Mouse (Mus musculus): ENCODE results near the gene Baiap2. TPM values are rescaled to one million over a fixed set of nuclear protein-coding genes. Genes with fewer than 3 reads are reported as not detected.

Baiap2 gene
- total and polyA plus RNA-seq, 3 experiments = 3.4 to 6.7 (median 6.1) TPM

DNA sequence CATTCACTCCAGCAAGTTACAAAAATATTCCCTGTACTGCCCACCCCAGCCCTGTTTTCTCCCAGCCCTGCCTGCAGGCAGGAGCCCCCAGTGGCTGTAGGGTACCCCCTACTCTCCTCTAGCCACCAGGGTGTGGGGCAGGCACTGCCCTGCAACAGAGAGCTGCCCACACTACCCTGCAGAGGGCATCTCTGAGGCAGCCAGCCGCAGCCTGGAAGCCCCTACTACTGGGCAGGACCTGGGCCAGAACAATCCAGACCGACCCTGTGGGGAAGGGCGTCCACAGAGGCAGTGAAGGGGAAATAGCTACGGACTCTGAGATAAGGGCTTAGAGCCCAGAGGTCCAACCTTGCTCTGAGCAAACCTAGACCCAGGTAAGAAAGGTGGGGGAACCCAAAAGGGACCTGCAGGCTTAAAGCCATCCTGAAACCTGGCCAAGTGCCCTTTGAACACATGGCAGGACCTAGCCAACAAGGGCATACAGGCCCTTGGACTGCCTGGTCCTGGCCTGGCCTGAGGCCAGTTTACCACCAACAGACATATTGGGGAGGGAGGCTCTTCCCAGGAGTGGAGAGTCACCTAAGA is 65.0 kb downstream of the Baiap2 start:
- Histone ChIP-seq H3K27me3 (replicated peaks) (peaks cover 35% of the 10 kb centered on the region), H3K4me1 (ENCODE audit: control insufficient read depth in 1 of 2, insufficient read depth in 2 of 2) (peaks cover under 1 to 4% of the 10 kb centered on the region in 2 experiments; a peak in 3 of 4 replicates), H3K4me3 (replicated peaks in 1 of 3; ENCODE audit: low read depth in 2 of 3, low read length in 2 of 3, poor library complexity in 1 of 3) (no peak overlapping the region), H3K36me3 (replicated peaks in 1 of 2; ENCODE audit: control insufficient read depth in 1 of 2, insufficient read depth in 1 of 2, low read length in 1 of 2) (peaks cover 0 to 2% of the 10 kb centered on the region in 2 experiments), H3K4me2 (ENCODE audit: insufficient read depth, low read depth, poor library complexity, severe bottlenecking) (no peak overlapping the region), H3K9me3 (replicated peaks; ENCODE audit: low read length) (peaks cover 10% of the 10 kb centered on the region), H3K27ac (ENCODE audit: insufficient read depth, low read depth) (no peak overlapping the region), H3K9ac (ENCODE audit: insufficient read depth, low read depth) (no peak overlapping the region), H3K79me2 (replicated peaks; ENCODE audit: control insufficient read depth, extremely low read depth, insufficient read depth, poor library complexity, severe bottlenecking) (no peaks in the 10 kb centered on the region)
- dilution Hi-C loops (cut with MboI; ENCODE audit: extremely low pct_ligation_motif_present, extremely low pct_unique_long_range_greater_than_20kb, low sequenced_read_pairs) = no loop called here
- in situ Hi-C loops (cut with MboI; ENCODE audit: low pct_ligation_motif_present, low pct_unique_long_range_greater_than_20kb, low sequenced_read_pairs) = no loop called here
- TF ChIP-seq MYC (IDR thresholded peaks at IDR 0.05; ENCODE audit: low read depth, low read length) (no peak), GABPA (IDR thresholded peaks at IDR 0.05; ENCODE audit: insufficient replicate concordance, low read depth, low read length) (no peak), PAX5 (IDR thresholded peaks at IDR 0.05; ENCODE audit: low read length) (no peak), ZC3H11A (IDR thresholded peaks at IDR 0.05; ENCODE audit: low read depth, low read length) (no peak), MEF2A (IDR thresholded peaks at IDR 0.05; ENCODE audit: borderline replicate concordance, low read depth, low read length) (no peak), MAFK (IDR thresholded peaks at IDR 0.05; ENCODE audit: insufficient replicate concordance, low read length) (no peak), E2F4 (IDR thresholded peaks at IDR 0.05; ENCODE audit: insufficient replicate concordance, low read depth, low read length) (no peak), RAD21 (IDR thresholded peaks at IDR 0.05; ENCODE audit: low read depth, low read length) (no peak), CHD2 (IDR thresholded peaks at IDR 0.05; ENCODE audit: low read length) (no peak), USF1 (IDR thresholded peaks at IDR 0.05; ENCODE audit: low read depth, low read length) (no peak), TCF12 (IDR thresholded peaks at IDR 0.05; ENCODE audit: low read depth, low read length) (no peak), POLR2AphosphoS2 (IDR thresholded peaks at IDR 0.05; ENCODE audit: low read depth, low read length) (no peak), KAT2A (IDR thresholded peaks at IDR 0.05; ENCODE audit: insufficient replicate concordance, low read length) (no peak), UBTF (IDR thresholded peaks at IDR 0.05; ENCODE audit: low read depth, low read length) (no peak), IRF4 (IDR thresholded peaks at IDR 0.05; ENCODE audit: low read depth, low read length) (no peak), BHLHE40 (IDR thresholded peaks at IDR 0.05; ENCODE audit: low read depth, low read length) (no peak), CHD1 (IDR thresholded peaks at IDR 0.05; ENCODE audit: low read depth, low read length) (no peak), TBP (conservative IDR thresholded peaks at IDR 0.05; ENCODE audit: low read depth, low read length) (no peak), NRF1 (IDR thresholded peaks at IDR 0.05; ENCODE audit: low read depth, low read length) (no peak), ELF1 (IDR thresholded peaks at IDR 0.05; ENCODE audit: low read depth, low read length) (no peak)
- DNase-seq (ENCODE audit: extremely low read depth) = no peak

DNA sequence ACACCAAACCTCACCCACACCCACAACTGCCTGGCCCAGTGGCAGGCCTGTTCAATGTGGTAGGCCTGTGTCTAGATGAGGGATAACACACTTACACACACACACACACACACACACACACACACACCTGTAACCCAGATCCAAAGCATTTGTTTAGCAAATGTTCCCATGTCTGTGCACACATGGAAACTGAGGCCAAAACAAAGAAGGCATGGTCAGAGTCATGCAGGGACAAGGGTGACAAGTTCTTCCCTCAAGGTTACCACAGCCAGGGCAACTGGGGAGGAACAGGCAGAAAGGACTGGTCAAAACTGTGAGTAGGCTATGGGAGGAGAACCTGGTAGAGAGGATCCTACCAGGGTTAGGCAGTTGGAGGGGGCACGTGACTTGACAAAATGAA is 65.9 kb downstream of the Baiap2 start:
- in situ Hi-C loops (cut with MboI; ENCODE audit: low pct_ligation_motif_present, low pct_unique_long_range_greater_than_20kb, low sequenced_read_pairs) (no loop called here), dilution Hi-C loops (cut with MboI; ENCODE audit: extremely low pct_ligation_motif_present, extremely low pct_unique_long_range_greater_than_20kb, low sequenced_read_pairs) (no loop called here)
- H3K27ac ChIP-seq (ENCODE audit: insufficient read depth, low read depth) = no peak overlapping the region
- peaks cover 35% of the 10 kb centered on the region for H3K27me3 ChIP-seq (replicated peaks)
- peaks cover 10% of the 10 kb centered on the region for H3K9me3 ChIP-seq (replicated peaks; ENCODE audit: low read length)
- no peak for TF ChIP-seq USF1 (IDR thresholded peaks at IDR 0.05; ENCODE audit: low read depth, low read length)
- no peak for TF ChIP-seq GABPA (IDR thresholded peaks at IDR 0.05; ENCODE audit: insufficient replicate concordance, low read depth, low read length)
- no peak for TF ChIP-seq PAX5 (IDR thresholded peaks at IDR 0.05; ENCODE audit: low read length)
- TF ChIP-seq ZKSCAN1 (IDR thresholded peaks at IDR 0.05; ENCODE audit: borderline replicate concordance, low read depth, low read length) = no peak
- no peak for TF ChIP-seq KAT2A (IDR thresholded peaks at IDR 0.05; ENCODE audit: insufficient replicate concordance, low read length)
- no peak for TF ChIP-seq RAD21 (IDR thresholded peaks at IDR 0.05; ENCODE audit: low read depth, low read length)
- no peak for TF ChIP-seq JUN (IDR thresholded peaks at IDR 0.05; ENCODE audit: insufficient read depth, low read depth, low read length)
- TF ChIP-seq NELFE (IDR thresholded peaks at IDR 0.05; ENCODE audit: low read depth, low read length) = no peak
- TF ChIP-seq MXI1 (IDR thresholded peaks at IDR 0.05; ENCODE audit: low read depth, low read length) = no peak
- no peak for TF ChIP-seq RCOR1 (conservative IDR thresholded peaks at IDR 0.05; ENCODE audit: low read depth, low read length)
- H3K36me3 ChIP-seq (replicated peaks in 1 of 2; ENCODE audit: control insufficient read depth in 1 of 2, insufficient read depth in 1 of 2, low read length in 1 of 2) = peaks cover 0 to 2% of the 10 kb centered on the region in 2 experiments
- H3K79me2 ChIP-seq (replicated peaks; ENCODE audit: control insufficient read depth, extremely low read depth, insufficient read depth, poor library complexity, severe bottlenecking) = no peaks in the 10 kb centered on the region
- no peak overlapping the region for H3K4me3 ChIP-seq (replicated peaks in 1 of 3; ENCODE audit: low read depth in 2 of 3, low read length in 2 of 3, poor library complexity in 1 of 3)
- no peak for DNase-seq (ENCODE audit: extremely low read depth)
- no peak overlapping the region for H3K4me2 ChIP-seq (ENCODE audit: insufficient read depth, low read depth, poor library complexity, severe bottlenecking)
- H3K9ac ChIP-seq (ENCODE audit: insufficient read depth, low read depth) = no peak overlapping the region
- peaks cover 7 to 12% of the 10 kb centered on the region in 2 experiments for H3K4me1 ChIP-seq (ENCODE audit: control insufficient read depth in 1 of 2, insufficient read depth in 2 of 2)

Measured in CH12.LX (cell line).